Mouse (Mus musculus) right cerebral cortex, adult 18-20 months (tissue): Measurements from ENCODE around the gene Rnf121.

Experiments
- DNase-seq: peaks from one replicate; pipeline ENCODE4 v3.0.0; 2022; ENCODE audit warnings: mixed read lengths

Gene Rnf121

GRCm38 (mm10) chr7:102065046-102065891 is at the start of gene Rnf121, which contains the start of the genes Xndc1 and Xntrpc:
Rnf121 (minus strand) TSS chr7:102065469.
Xndc1 (plus strand) TSS chr7:102065511.
Xntrpc (plus strand) TSS chr7:102065713.
- peak; percentile 96 for DNase-seq

- DNase-seq, result no peak
These were observed 48.0 kb upstream of the Rnf121 start for GRCm38 (mm10) chr7:102113151-102113729.

DNA sequence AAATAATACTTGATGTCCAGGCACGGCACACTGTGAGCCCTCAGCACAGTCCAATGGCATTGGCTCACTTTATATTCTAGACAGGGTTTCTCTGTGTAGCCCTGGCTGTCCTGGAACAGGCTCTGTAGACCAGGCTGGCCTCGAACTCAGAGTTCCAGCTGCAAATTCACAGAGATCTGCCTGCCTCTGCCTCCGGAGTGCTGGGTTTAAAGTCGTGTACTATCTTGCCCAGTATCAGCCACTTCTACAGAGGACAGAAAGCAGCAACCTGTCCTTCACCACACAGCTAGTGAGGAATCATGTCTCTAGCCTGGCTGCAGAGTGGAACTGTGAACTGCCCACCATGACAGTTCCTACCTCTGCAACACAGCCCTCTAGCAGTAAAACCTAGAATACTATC is 44.5 kb upstream of the Rnf121 start:
- DNase-seq, result no peak

DNA sequence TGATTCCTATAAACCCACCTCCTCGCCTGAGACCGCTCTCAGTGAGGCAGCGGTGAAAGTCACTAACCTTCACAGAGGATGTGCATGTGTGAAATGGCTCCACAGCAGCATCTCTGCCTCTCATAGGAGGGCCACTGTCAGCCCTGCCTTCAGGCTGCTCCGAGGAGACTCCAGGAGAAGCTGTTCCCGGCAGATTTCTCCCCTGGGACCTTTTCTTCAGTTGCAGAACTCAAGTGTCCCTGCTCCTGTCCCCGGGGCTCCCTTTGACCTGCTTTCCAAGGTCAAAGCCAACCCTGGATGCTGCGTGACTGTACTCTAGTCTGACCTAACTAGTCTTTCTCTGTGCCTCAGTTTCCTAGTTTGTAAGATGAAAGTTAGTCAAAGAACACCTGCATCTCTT is 43.9 kb upstream of the Rnf121 start, which contains the start of gene Art5:
TSS of gene Art5 (minus strand) at position 319 of the 400 bp plus-strand sequence.
- no peak for DNase-seq

GRCm38 (mm10) chr7:102108206-102108605 is 42.9 kb upstream of the Rnf121 start:
- DNase-seq, result no peak

GRCm38 (mm10) chr7:102106700-102107141 is 41.5 kb upstream of the Rnf121 start:
- no peak for DNase-seq

DNA sequence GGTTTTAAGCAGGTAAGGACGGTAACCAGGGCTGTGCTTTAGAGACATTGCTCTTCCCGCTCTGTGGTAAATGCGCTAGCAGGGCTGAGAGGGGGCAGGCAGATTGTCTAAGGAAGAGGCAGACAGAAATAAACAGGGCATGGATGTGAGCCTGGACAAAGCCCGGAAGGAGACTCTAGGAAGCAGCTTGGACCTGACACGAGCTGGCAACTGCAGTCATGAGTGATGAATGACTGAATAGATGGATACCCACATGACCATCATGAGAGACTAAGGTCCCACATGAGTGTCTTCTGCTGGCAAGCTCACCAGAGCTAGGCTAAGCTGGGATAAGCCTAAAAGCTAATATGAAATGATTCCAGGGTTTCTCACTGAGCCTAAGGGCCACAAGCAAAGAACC is 38.9 kb upstream of the Rnf121 start:
- DNase-seq, result no peak

DNA sequence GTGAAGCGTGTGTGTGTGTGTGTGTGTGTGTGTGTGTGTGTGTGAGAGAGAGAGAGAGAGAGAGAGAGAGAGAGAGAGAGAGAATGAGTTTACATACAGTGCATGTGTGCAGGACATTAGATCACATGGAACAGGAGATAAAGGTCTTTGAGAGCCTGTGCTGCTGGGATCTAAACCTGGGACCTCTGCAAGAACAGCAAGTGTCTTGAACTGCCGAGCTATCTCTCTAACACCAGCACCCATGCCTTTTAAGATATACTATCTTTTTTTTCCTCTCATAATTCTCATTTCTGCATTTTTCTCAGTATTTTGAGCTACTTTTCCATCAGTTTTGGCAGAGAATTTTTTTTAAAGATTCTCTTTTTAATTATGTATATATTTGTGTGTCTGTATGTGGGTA is 38.3 kb upstream of the Rnf121 start:
- DNase-seq, result no peak

DNA sequence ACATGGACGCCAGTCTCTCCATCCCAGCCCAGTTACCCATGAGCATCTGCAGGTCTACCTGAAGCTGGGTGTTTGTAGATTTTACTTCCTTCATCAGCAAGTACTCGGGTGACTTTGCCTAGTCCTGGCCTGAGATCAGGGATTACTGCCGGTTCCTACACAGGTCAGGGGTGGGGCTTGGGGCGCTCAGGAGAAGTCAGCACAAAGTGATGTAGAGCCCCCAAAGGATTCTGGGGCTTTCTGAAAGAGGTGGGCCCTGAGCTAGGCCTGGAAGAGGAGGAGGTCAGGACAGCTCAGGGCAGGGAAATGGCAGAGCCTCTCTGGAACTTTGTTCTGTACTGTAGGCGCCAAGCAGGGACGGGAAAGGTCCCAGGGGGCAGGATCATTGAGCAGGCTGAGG is 37.4 kb upstream of the Rnf121 start:
- no peak for DNase-seq

- no peak for DNase-seq
These were observed 37.0 kb upstream of the Rnf121 start for GRCm38 (mm10) chr7:102102241-102102640.

- no peak for DNase-seq
These were observed 36.2 kb upstream of the Rnf121 start, which contains the start of gene Art1 for GRCm38 (mm10) chr7:102101487-102101886. Art1 (plus strand) TSS chr7:102101743.

GRCm38 (mm10) chr7:102100868-102101267 is 35.6 kb upstream of the Rnf121 start:
- no peak for DNase-seq

GRCm38 (mm10) chr7:102099760-102100661 is 34.7 kb upstream of the Rnf121 start:
- no peak for DNase-seq

- DNase-seq, result peak; percentile 32
These were observed 22.1 kb upstream of the Rnf121 start for GRCm38 (mm10) chr7:102087336-102087735.

DNA sequence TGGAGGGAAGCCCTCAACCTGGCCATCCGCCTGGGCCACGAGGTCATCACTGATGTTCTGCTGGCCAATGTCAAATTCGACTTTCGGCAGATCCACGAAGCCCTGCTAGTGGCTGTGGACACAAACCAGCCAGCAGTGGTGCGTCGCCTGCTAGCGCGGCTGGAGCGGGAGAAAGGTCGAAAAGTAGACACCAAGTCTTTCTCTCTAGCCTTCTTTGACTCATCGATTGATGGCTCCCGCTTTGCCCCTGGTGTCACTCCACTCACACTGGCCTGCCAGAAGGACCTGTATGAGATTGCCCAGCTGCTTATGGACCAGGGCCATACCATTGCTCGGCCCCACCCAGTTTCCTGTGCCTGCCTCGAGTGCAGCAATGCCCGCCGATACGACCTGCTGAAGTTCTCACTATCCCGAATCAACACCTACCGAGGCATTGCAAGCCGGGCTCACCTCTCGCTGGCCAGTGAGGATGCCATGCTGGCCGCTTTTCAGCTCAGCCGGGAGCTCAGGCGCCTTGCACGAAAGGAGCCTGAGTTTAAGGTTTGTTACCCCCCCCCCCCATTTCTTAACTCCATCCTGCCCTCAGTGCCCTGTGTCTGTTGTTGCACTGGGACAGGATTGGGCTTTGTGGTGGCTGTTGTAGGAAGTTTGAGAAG is 18.9 kb upstream of the Rnf121 start:
- no peak for DNase-seq

DNA sequence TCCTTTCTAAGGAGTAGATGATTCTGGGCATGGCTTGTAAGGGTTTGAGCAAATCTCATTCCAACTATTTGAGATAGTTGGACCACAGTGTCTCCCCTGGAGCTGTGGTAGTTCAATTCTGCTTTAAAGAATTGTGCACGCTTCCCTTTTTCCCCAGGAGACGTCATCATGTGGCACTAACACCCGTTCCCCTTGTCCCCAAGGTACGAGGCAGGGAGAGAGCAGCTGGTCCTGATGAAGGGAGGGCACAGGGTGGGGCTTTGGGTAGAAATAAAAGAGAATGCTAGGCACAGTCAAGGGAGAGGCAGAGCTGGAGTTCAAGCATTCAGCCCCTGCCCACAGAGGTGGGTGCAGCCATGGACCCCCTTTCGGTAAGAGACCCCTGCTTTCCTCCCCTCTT is 17.5 kb upstream of the Rnf121 start, which contains the start of gene Trpc2:
TSS of gene Trpc2 (plus strand) at position 301 of the 400 bp plus-strand sequence.
- DNase-seq, result no peak

DNA sequence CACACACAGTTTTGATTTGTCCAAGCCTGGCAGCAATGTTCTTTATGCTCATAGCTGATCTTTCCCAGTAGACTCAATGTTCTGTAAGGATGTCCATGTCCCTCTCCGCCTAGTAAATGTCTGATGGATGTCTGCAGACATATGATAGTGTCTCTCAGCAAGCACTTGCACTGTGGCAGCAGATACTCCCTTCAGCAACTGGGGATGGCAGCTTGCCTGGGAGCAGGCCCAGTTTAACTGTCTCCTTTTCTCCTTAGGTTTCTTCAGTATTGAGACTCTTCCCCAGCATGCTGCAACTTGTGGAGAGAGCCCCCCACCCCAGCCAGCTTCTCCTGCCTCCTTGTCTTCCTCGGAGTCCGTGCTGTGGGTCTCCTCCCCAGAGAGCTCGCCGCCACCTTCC is 16.5 kb upstream of the Rnf121 start:
- no peak for DNase-seq

- no peak for DNase-seq
These were observed 15.0 kb upstream of the Rnf121 start for GRCm38 (mm10) chr7:102080311-102080710.

- no peak for DNase-seq
These were observed 13.2 kb upstream of the Rnf121 start for GRCm38 (mm10) chr7:102078517-102078916.

GRCm38 (mm10) chr7:102076714-102077296 is 11.5 kb upstream of the Rnf121 start:
- DNase-seq, result no peak

DNA sequence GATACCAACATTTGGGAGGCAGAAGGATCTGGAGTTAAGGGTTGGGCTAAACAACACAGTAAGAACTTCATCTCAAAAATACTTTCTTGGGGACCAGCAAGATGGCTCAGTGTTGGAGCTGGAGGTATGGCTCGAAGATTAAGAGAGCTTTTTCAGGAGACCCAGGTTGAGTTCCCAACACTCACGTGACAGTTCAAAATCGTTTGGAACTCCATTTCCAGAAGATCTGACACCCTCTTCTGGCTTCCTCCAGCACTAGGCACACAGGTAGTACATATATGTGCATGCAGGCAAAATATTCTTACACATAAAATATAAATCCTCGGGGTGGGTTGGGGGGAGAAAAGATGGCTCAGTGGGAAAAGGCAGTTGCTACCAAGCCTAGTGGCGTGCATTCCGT is 1.1 kb upstream of the Rnf121 start:
- DNase-seq, result no peak

GRCm38 (mm10) chr7:102064655-102065045 is 619 bp downstream of the Rnf121 start:
- DNase-seq, result no peak
